Mouse (Mus musculus): Measurements from ENCODE around the gene Cmtm4.

- TF ChIP-seq EP300 (IDR thresholded peaks at IDR 0.05; ENCODE audit: low read depth in 1 of 2, low read length in 2 of 2) (no peak), POLR2A (IDR thresholded peaks at IDR 0.05; ENCODE audit: control insufficient read depth in 1 of 2, insufficient read depth in 1 of 2, low read depth in 1 of 2, low read length in 2 of 2, poor library complexity in 1 of 2) (no peak), RCOR1 (IDR thresholded peaks at IDR 0.05; ENCODE audit: low read depth, low read length) (no peak)
Measured at GRCm38 (mm10) chr8:104439461-104439860, 43.9 kb upstream of the Cmtm4 start.
